Mouse (Mus musculus) neural tube, embryonic 14.5 days (tissue): Measurements from ENCODE around the gene Gpr75. TPM values are rescaled to one million over a fixed set of nuclear protein-coding genes. Genes with fewer than 3 reads are reported as not detected.

Experiments
- ATAC-seq: fragments of 200-750 bp; cut with Nextera tagmentation; 2 replicates; pipeline ENCODE4 v1.8.0; 2017; ENCODE audit warnings: low read depth, mild to moderate bottlenecking, moderate TSS enrichment, moderate library complexity
- H3K27ac ChIP-seq: fragments of 300-500 bp; sonication (generic); 2 replicates; pipeline ENCODE4 v1.5.1; 2014; ENCODE audit warnings: low read depth, mild to moderate bottlenecking, control low read depth, low read length, moderate library complexity, mixed read lengths
- H3K27me3 ChIP-seq: fragments of 300-500 bp; sonication (generic); 2 replicates; pipeline ENCODE4 v1.6.1; 2014; ENCODE audit warnings: low read length; ENCODE audit not compliant: control insufficient read depth, insufficient read depth
- H3K36me3 ChIP-seq: fragments of 300-500 bp; sonication (generic); 2 replicates; pipeline ENCODE4 v1.6.1; 2014; ENCODE audit warnings: low read length, mixed read lengths; ENCODE audit not compliant: control insufficient read depth, insufficient read depth
- H3K4me1 ChIP-seq: fragments of 300-500 bp; sonication (generic); 2 replicates; pipeline ENCODE4 v1.6.1; 2014; ENCODE audit warnings: low read length; ENCODE audit not compliant: control insufficient read depth, insufficient read depth
- H3K4me2 ChIP-seq: fragments of 300-500 bp; sonication (generic); 2 replicates; pipeline ENCODE4 v1.6.1; 2014; ENCODE audit warnings: mild to moderate bottlenecking, low read depth, low read length, control low read depth
- H3K4me3 ChIP-seq: fragments of 300-500 bp; sonication (generic); 2 replicates; pipeline ENCODE4 v1.5.1; 2014; ENCODE audit warnings: low read depth, low read length, control low read depth, mixed read lengths
- H3K9ac ChIP-seq: fragments of 300-500 bp; sonication (generic); replicated peaks from 2 replicates; pipeline ENCODE4 v1.6.1; 2014; ENCODE audit warnings: low read depth, mild to moderate bottlenecking, control low read depth, low read length, mixed read lengths
- H3K9me3 ChIP-seq: fragments of 300-500 bp; sonication (generic); 2 replicates; pipeline ENCODE4 v1.6.1; 2016; ENCODE audit warnings: low read length; ENCODE audit not compliant: control insufficient read depth
- WGBS: fragments of 180-500 bp; shearing (Covaris S2); extraction: QIAGEN DNeasy Blood & Tissue Kit; methylation state at CpG from one replicate; pipeline ENCODE4 v1.1.7; 2014; 5-methylcytosine and 5-hydroxymethylcytosine counted together
- polyA plus RNA-seq: library from polyadenylated mRNA; unstranded; fragments of >200 nt; fragmentation: Nextera tagmentation; extraction: Ambion mirVana; gene quantifications from 2 replicates; pipeline ENCODE4 v1.2.1, GENCODE M21; 2014

The Gpr75 gene
- 9.5 TPM in 2 replicates for polyA plus RNA-seq

GRCm38 (mm10) chr11:30885171-30885871, at the start of gene Gpr75, which contains the start of gene Asb3:
TSS of gene Gpr75 (plus strand) at chr11:30885358.
TSS of gene Asb3 (plus strand) at chr11:30885416.
- Histone ChIP-seq H3K9ac (peak within 1 kb of the TSS; percentile 56), H3K27me3 (no peaks in the 10 kb centered on the region), H3K4me2 (peak within 1 kb of the TSS; percentile 49), H3K36me3 (no peaks in the 10 kb centered on the region), H3K27ac (peak within 1 kb of the TSS; percentile 55), H3K4me1 (no peaks in the 10 kb centered on the region), H3K9me3 (no peaks in the 10 kb centered on the region), H3K4me3 (peak within 1 kb of the TSS; percentile 41)
- whole genome bisulfite sequencing, result 3% methylated on average over 41 of the region's 41 CpGs
- ATAC-seq, result peak; percentile 97

GRCm38 (mm10) chr11:30838793-30839192, 46.4 kb upstream of the Gpr75 start:
- Histone ChIP-seq H3K4me2 (no peak overlapping the region), H3K36me3 (peaks cover 33% of the 10 kb centered on the region), H3K4me1 (no peaks in the 10 kb centered on the region), H3K9ac (no peak overlapping the region), H3K9me3 (no peaks in the 10 kb centered on the region), H3K27ac (no peak overlapping the region), H3K4me3 (no peak overlapping the region), H3K27me3 (no peaks in the 10 kb centered on the region)
- 98% methylated on average over 2 of the region's 2 CpGs for WGBS
- ATAC-seq, result no peak

- Histone ChIP-seq H3K36me3 (peaks cover 33% of the 10 kb centered on the region), H3K27me3 (no peaks in the 10 kb centered on the region), H3K9ac (no peak overlapping the region), H3K27ac (no peak overlapping the region), H3K4me2 (no peak overlapping the region), H3K4me3 (no peak overlapping the region), H3K4me1 (no peaks in the 10 kb centered on the region), H3K9me3 (no peaks in the 10 kb centered on the region)
- no peak for ATAC-seq
- WGBS, result 96% methylated on average over 1 of the region's 1 CpGs
These were observed 40.8 kb upstream of the Gpr75 start for GRCm38 (mm10) chr11:30844355-30844754.

- no peak overlapping the region for H3K4me2 ChIP-seq
- H3K9me3 ChIP-seq, result no peaks in the 10 kb centered on the region
- H3K9ac ChIP-seq, result no peak overlapping the region
- peaks cover 30% of the 10 kb centered on the region for H3K36me3 ChIP-seq
- no peak overlapping the region for H3K27ac ChIP-seq
- no peak overlapping the region for H3K4me3 ChIP-seq
- no peaks in the 10 kb centered on the region for H3K4me1 ChIP-seq
- no peaks in the 10 kb centered on the region for H3K27me3 ChIP-seq
- ATAC-seq, result no peak
These were observed 12.7 kb upstream of the Gpr75 start for GRCm38 (mm10) chr11:30872425-30872824.

- Histone ChIP-seq H3K4me3 (no peak overlapping the region), H3K9me3 (no peaks in the 10 kb centered on the region), H3K9ac (no peak overlapping the region), H3K4me1 (no peaks in the 10 kb centered on the region), H3K36me3 (no peaks in the 10 kb centered on the region), H3K27me3 (no peaks in the 10 kb centered on the region), H3K4me2 (no peak overlapping the region), H3K27ac (no peak overlapping the region)
- ATAC-seq, result no peak
- WGBS, result 82% methylated on average over 2 of the region's 2 CpGs
These were observed 3.0 kb downstream of the Gpr75 start for GRCm38 (mm10) chr11:30888153-30888552.

GRCm38 (mm10) chr11:30896201-30896600, 11.0 kb downstream of the Gpr75 start:
- H3K9me3 ChIP-seq, result no peaks in the 10 kb centered on the region
- ATAC-seq, result no peak
- WGBS, result 94% methylated on average over 1 of the region's 1 CpGs

DNA sequence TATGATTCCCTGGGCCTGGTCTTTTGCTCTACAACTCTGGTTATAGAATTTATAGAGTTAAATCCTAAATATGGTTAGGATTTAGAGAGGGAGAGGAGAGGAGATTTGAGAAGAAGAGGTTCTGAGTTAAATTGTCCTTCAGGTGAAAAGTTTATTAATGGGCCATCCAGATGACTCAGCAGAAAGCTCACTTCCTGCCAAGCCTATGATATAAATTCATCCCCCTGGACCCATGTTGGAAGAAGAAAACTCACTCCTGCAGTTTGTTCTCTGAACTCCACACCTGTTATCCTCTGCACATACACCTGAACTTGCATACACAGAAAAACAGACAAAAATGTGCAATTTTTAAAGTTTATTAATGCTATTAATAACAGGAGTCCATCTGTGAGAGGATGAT, 14.2 kb downstream of the Gpr75 start:
- Histone ChIP-seq H3K4me3 (no peak overlapping the region), H3K4me1 (no peaks in the 10 kb centered on the region), H3K36me3 (no peaks in the 10 kb centered on the region), H3K4me2 (no peak overlapping the region), H3K27me3 (no peaks in the 10 kb centered on the region), H3K9ac (no peak overlapping the region), H3K27ac (no peak overlapping the region), H3K9me3 (no peaks in the 10 kb centered on the region)
- ATAC-seq, result no peak

More at GRCm38 (mm10) chr11:30896201-30896600, 11.0 kb downstream of the Gpr75 start:
- no peaks in the 10 kb centered on the region for H3K4me1 ChIP-seq
- no peaks in the 10 kb centered on the region for H3K27me3 ChIP-seq
- H3K9ac ChIP-seq, result no peak overlapping the region
- H3K4me2 ChIP-seq, result no peak overlapping the region
- H3K4me3 ChIP-seq, result no peak overlapping the region
- no peaks in the 10 kb centered on the region for H3K36me3 ChIP-seq
- no peak overlapping the region for H3K27ac ChIP-seq

- Histone ChIP-seq H3K4me2 (no peak overlapping the region), H3K9ac (no peak overlapping the region), H3K4me1 (no peaks in the 10 kb centered on the region), H3K4me3 (no peak overlapping the region), H3K9me3 (no peaks in the 10 kb centered on the region), H3K27me3 (no peaks in the 10 kb centered on the region), H3K36me3 (no peaks in the 10 kb centered on the region), H3K27ac (no peak overlapping the region)
- no peak for ATAC-seq
- 83% methylated on average over 3 of the region's 3 CpGs for WGBS
These were observed 27.2 kb downstream of the Gpr75 start for GRCm38 (mm10) chr11:30912311-30912710.

- Histone ChIP-seq H3K4me2 (no peak overlapping the region), H3K27ac (no peak overlapping the region), H3K4me3 (no peak overlapping the region), H3K27me3 (no peaks in the 10 kb centered on the region), H3K36me3 (no peaks in the 10 kb centered on the region), H3K9me3 (no peaks in the 10 kb centered on the region), H3K9ac (no peak overlapping the region), H3K4me1 (no peaks in the 10 kb centered on the region)
- WGBS, result 50% methylated on average over 1 of the region's 1 CpGs
- ATAC-seq, result no peak
These were observed 35.5 kb downstream of the Gpr75 start for GRCm38 (mm10) chr11:30920641-30921040.
